Mouse (Mus musculus) megakaryocyte, embryonic 14.5 days (primary cell): Measurements from ENCODE around the gene Kmt5a.

Experiments
- FLI1 ChIP-seq: IDR thresholded peaks from 2 replicates; pipeline ENCODE4 v1.6.1; 2012; ENCODE audit warnings: low read length, inconsistent platforms, mixed read lengths
- GATA1 ChIP-seq: IDR thresholded peaks from 3 replicates; pipeline ENCODE4 v1.6.1; 2012; ENCODE audit warnings: mixed read lengths, low read length, inconsistent platforms, borderline replicate concordance

- TF ChIP-seq GATA1 (no peak), FLI1 (no peak)
These were observed 17.0 kb downstream of the Kmt5a start for GRCm38 (mm10) chr5:124456762-124457161.
